27 mouse cellular contexts compared by ENCODE assay signal in the genomic region with DNA sequence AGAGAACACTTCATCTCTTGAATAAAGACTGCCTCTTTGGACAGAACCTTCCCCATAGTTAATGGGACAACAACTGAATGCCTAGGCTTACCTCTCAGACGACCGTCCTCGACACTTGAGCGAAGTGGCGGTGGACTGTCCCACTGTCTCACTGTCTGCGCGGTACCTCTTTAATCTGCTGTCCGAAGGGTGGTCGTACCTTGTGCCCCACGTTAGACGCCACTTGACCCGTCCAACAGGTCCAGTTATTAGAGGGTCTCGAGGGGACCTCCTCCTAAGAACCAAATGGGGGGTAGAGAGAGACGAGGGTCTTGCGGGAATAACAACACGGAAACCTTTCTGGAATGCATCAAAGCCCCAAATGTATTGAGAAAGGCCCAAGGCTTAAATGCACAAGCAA. TPM values are rescaled to one million over a fixed set of nuclear protein-coding genes. Genes with fewer than 3 reads are reported as not detected.
"Had no signal": no experiment of that assay in that cellular context is flagged by ENCODE, and none has a peak within 500 bp of the region (broad histone marks: within the 10 kb centered on the region; RNA-seq: fewer than 3 reads in every experiment).

No protein-coding gene starts in this region.

RNA-seq across cellular contexts. Expression of a gene that starts 26.2 kb away (rescaled TPM):
- polyA plus RNA-seq: inflammation-experienced regulatory T-cells, adult 6 months had no signal

RNA-seq across cellular contexts. Expression of a gene that starts 53.8 kb away (rescaled TPM):
- polyA plus RNA-seq: heart, embryonic 10.5 days; heart, embryonic 11.5 days; heart, embryonic 12.5 days; heart, embryonic 13.5 days; heart, embryonic 14.5 days; heart, embryonic 15.5 days; heart, embryonic 16.5 days; heart, postnatal 0 days; hindbrain, embryonic 10.5 days; hindbrain, embryonic 11.5 days; hindbrain, embryonic 12.5 days; hindbrain, embryonic 13.5 days; hindbrain, embryonic 14.5 days; hindbrain, embryonic 15.5 days; hindbrain, embryonic 16.5 days; hindbrain, postnatal 0 days; inflammation-experienced regulatory T-cells, adult 6 months; intestine, embryonic 14.5 days; intestine, embryonic 15.5 days; intestine, embryonic 16.5 days; intestine, postnatal 0 days; kidney, adult 2 months; kidney, embryonic 14.5 days; kidney, embryonic 15.5 days; kidney, embryonic 16.5 days; kidney, postnatal 0 days; large intestine, adult 2 months had no signal
